ENCODE assay signal across 1 mouse cellular context in genomic region chr11:19994262-19994790, GRCm38 (mm10).
TF ChIP-seq lines count a peak whose summit lies in the region.

No protein-coding gene starts in this region.

TF ChIP-seq in MEL, 35 proteins besides CTCF, POLR2A, EP300 and RAD21 (continued from another document):
- TF ChIP-seq MAX (IDR thresholded peaks at IDR 0.05; ENCODE audit: low read length): peak; percentile 48; the same call in 1 of the 2 replicates
- peak; percentile 79; the same call in 1 of the 2 replicates for TF ChIP-seq BHLHE40 (IDR thresholded peaks at IDR 0.05; ENCODE audit: borderline replicate concordance, low read depth, low read length)
- no peak for TF ChIP-seq ZMIZ1 (IDR thresholded peaks at IDR 0.05; ENCODE audit: low read depth, low read length)
- TF ChIP-seq POLR2AphosphoS5 (IDR thresholded peaks at IDR 0.05; ENCODE audit: borderline replicate concordance, low read depth, low read length): no peak
- no peak for TF ChIP-seq ZNF384 (IDR thresholded peaks at IDR 0.05; ENCODE audit: low read depth, low read length)
- TF ChIP-seq MXI1 (IDR thresholded peaks at IDR 0.05; ENCODE audit: low read depth, low read length): peak; percentile 32; the same call in 1 of the 2 replicates
- no peak for TF ChIP-seq E2F4 (IDR thresholded peaks at IDR 0.05; ENCODE audit: borderline replicate concordance, low read depth, low read length)
- peak; percentile 91 for TF ChIP-seq ZKSCAN1 (IDR thresholded peaks at IDR 0.05; ENCODE audit: low read depth, low read length)
